Mouse (Mus musculus) spleen, postnatal 10 days (tissue): ENCODE results near the gene Cubn.
A peak's percentile ranks its signal among the peaks of the same experiment; 100 is the strongest.

ENCODE experiments used
- DNase-seq, 2 experiments: peaks; one replicate each; pipeline ENCODE4 v3.0.0; 2021 to 2022; ENCODE audit warnings: low spot score in 2 of 2

Gene Cubn

DNA sequence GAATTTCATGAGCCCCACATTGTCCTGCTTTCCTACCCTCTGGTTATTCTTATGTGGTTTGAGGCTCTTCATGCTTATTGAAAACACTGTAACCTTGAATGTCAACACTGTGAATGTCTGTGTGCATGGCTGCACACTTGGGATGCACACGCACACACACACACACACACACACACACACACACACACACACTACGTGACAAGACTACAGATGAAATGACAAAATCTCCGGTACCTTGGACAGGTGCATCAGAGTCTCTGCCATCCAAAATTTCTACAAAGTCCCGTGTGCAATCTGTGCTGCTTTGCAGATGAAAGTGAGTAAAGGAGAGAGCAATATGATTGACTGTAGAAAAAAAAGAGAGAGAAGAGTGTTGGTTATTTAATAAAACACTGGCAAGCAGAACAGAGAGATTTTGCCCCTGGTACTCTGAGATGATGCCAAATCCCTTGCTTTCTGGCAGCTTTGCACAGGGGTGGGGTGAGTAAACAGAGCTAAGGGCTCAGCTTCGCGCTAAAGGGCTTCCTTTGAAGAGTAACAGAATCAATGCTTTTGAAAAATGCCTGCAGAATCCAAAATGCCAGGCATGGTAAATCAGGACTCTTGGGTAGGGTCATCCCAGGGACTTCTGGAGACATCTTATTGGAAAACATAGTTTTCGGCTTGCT, 133.6 kb downstream of the Cubn start:
- DNase-seq, result no peak

DNA sequence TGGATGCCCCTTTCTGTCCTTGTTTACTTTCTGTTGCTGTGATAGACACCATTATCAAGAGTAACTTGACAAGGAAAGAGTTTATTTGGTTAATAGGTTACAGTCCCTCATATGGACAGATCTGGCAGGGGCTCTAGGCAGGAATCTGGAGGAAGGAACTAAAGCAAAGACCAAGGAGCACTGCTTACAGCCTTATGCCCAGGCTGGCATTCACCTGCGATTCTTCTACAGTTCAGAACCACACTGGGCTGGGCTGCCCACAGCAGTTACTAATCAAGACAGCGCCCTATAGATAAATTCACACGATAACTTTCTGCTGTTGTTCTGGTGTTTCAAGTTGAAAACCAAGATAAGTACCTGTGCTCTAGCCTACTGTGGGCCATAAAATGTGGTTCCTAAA, 138.8 kb downstream of the Cubn start:
- no peak for DNase-seq

DNA sequence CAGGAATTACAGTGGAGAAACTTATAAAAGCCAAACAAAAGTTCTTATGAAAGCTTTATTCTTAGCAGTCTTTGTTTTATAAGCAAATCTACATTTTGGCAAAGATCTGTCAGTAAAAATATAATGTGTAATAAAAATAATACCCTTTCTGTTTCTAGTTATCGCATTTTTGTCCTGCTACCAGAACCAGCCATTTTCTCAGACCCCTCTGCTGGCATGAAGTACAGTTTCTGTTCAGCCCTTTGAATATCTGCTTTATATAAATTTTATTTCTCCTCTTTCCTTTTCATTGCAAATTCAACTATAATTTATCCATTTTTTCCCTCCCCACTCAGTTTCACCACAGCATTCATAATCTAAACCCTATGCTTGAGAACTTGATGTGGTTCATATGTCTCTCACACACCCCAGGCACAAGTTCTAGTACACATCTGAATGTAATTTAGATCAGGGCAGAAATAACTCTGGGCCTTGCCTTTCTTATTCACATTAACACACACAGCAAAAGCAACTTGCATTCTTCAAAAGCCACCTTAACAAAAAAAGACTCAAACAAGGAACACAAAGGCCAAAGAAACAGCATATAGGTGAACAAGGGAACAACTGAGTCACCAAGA, 139.4 kb downstream of the Cubn start:
- no peak for DNase-seq

DNA sequence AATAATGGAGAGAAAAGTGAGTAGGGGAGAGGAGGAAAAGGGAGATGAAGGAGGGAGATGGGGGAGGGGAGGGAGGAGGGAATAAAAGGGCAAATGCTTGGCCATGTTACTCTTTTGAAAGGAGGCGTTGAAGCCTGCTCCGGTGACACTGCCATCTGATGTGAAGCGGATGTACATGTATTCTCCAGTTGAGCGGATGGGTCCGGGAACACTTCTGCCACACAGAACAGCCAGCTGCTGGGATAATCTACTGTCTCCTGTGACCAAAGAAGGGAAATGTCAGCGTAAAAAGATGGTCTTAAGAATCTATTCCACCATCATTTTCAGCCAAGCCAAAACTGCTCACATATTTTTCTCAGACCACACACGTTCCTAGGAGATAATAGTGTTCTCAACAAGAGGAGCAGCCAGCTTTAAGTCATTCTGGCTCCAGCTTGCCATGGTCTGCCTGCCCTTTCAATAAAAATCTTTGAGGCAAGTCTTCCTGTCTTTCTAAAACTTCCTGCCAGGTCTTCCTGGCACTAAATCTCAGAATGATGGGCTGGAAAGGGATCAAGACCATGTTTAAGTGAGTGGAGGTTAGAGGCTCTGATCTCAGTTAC, 149.2 kb downstream of the Cubn start:
- DNase-seq, result no peak

DNA sequence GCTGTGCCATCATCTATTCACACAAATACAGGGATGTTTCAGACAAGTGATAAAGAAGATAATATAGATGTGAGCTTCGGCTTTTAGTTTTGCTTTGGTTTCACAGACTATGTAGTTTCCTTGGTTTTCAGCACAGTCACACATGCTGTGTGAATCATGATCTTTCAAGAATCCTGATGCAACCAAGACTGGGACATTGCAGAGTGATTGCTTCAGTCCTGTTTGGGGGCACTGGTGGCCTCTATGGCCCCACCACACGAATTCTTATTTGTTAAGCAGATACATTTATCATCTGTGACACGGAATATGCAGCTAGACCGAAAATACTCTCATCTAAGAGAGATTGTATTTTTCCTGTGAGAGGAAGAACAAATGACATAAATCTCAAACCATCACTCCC, 156.2 kb downstream of the Cubn start:
- DNase-seq, result no peak

DNA sequence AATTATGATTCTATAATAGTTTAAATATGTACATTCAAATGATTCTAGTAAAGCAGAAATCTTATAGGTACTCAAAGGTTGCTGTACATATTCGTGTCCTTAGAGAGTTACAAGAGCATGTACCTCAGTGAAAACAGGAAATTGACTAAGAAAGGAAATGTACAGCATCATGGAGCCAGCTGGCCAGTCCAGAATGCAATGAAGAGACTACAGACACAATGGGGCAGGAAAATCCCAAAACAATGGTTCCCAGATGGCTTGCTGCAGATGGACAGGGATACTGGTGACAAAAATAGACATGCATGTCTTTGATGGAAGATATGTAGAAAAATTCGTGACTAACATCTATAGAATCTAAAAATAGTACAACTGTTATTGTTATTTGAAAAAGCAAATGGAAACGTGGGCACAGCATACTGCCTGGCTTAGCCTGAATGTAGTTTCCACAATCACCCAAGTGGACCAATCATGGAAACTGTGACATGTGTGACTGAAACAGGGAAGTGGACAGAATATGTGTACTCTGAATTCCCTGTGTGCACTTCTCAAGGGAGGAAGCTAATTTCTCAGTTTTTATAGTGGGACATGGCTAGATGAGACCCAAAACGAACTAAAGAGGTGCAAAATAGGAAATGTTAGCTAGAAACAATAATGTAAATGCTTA, 161.7 kb downstream of the Cubn start:
- DNase-seq, result no peak

- DNase-seq, result no peak
These were observed 188.2 kb downstream of the Cubn start for GRCm38 (mm10) chr2:13303376-13303775.

GRCm38 (mm10) chr2:13299031-13299430, 192.6 kb downstream of the Cubn start:
- no peak for DNase-seq

DNA sequence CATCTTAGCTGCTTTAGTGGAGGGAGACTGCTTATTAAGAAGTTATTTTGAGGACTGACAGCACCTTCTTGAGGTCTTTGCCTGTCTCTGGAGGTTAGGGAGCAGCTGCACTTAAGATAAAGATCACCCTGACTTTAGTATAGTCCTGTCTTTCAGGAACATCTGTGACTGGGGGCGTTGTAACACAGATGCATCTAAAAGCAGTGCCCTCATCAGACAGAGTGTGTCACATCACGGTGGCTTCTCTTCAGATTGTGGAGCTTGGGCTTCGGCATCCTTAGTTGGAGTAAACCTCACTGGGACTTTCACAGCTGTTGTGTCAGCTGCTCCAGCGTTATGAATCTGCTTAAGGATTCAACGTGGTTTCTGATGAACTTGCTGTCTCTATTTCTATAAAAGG, 193.9 kb downstream of the Cubn start:
- DNase-seq, result no peak

- no peak for DNase-seq
These were observed 201.0 kb downstream of the Cubn start for GRCm38 (mm10) chr2:13290661-13291060.

GRCm38 (mm10) chr2:13290070-13290469, 201.5 kb downstream of the Cubn start:
- DNase-seq, result no peak

- DNase-seq, result no peak
These were observed 213.3 kb downstream of the Cubn start for GRCm38 (mm10) chr2:13278114-13278862.

DNA sequence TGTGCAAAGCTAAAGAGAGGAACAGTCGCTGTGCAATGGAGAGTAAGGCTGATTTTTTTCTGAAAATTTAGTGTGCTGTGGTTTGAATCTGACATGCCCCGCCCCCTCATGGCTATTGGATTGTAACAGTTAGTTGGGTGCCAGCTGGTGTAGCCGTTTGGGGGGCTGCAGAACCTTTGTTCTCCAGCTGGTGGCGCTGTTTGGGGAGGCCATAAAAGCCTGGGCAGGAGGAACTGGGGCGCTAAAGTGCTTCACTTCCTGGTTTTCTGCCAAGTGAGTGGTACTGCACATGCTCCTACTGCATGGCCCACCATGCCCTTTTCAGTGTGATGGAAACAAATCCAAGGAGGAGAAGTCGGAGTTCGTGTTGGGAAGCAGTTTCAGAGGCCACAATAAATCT, 215.7 kb downstream of the Cubn start:
- peak in 1 of 2 experiments; percentile 43 for DNase-seq

- peak; percentile 86 to 92 for DNase-seq
These were observed 220.3 kb downstream of the Cubn start, which contains the start of gene Rsu1 for GRCm38 (mm10) chr2:13271165-13271957. TSS of gene Rsu1 (minus strand) at chr2:13271415.

- no peak for DNase-seq
These were observed 220.9 kb downstream of the Cubn start for GRCm38 (mm10) chr2:13270736-13271135.

GRCm38 (mm10) chr2:13268681-13269293, 222.8 kb downstream of the Cubn start:
- DNase-seq, result no peak

DNA sequence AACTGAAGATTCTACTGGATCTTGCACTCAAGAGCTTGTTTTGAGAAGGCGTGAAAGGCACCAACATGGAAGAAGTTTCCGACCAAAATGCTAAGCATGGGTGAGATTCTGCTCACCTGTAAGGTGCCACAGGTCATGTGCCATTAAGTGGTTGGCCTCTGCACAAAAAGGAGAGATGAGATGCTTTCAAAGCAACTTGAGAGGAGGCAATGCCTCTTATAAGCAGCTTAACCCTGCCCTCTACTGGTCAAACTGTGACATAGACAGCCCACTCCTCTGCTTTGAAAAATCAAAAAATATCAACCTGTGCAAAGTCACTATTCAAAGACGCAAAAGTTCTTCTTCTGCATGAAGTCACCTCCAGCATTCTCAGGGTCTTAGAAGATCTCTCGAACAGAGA, 226.7 kb downstream of the Cubn start:
- DNase-seq, result no peak

DNA sequence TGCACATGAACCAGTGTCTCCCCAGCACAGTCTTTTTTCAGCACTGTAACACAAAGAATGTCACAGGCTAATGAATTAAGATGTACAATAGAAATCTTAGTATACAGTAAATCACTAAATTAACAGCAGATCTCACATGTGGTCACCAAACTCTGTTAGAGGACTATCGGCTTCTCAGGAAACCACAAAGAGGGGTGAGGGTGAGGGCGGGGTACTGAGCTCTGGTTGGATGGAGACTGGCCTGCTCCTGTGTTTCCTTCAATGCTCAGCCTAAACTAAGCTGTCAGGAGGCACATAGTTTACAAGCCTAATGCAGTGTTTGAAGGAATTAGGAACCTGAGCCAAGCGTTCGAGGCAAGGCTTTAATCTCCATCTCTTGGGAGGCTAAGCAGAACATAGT, 228.5 kb downstream of the Cubn start:
- DNase-seq, result no peak

DNA sequence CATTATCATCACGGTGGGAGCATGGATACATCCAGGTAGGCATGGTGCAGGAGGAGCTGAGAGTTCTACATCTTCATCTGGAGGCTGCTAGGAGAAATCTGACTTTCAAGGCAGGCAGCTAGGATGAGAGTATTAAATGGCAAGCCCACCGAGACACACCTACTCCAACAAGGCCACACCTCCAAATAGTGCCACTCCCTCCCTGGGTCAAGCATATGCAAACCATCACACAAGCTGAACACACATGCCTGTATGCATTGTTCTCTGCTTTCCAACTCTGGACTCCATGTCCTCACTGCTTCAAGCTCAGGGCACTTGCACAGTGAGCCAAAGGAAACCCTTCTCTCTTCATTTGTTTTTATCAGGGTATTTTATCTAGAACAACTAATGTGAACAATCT, 233.0 kb downstream of the Cubn start:
- no peak for DNase-seq

DNA sequence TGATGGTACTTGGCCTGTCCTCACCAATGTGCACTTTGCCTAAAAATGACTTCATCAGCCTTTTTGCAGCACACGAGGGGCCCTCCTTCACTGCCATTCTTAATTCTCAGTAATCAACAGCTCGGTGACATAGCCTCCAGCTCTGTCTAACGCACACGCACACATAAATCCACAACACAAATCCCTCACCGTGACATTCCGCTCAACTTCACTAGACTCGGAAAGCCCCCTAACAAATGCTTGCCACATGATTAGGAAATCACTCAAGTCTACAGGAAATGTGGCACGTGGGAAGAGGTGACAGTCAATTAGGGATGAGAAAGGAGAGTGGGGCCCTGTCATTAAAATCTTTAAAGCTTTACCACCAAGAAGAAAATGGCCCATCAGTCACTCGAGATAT, 250.9 kb downstream of the Cubn start:
- DNase-seq, result no peak
